Mouse (Mus musculus) right cerebral cortex, adult 18-20 months (tissue): ENCODE data around the gene Ghr.

Experiments used
- DNase-seq: peaks from one replicate; pipeline ENCODE4 v3.0.0; 2022; ENCODE audit warnings: mixed read lengths

Ghr gene

DNA sequence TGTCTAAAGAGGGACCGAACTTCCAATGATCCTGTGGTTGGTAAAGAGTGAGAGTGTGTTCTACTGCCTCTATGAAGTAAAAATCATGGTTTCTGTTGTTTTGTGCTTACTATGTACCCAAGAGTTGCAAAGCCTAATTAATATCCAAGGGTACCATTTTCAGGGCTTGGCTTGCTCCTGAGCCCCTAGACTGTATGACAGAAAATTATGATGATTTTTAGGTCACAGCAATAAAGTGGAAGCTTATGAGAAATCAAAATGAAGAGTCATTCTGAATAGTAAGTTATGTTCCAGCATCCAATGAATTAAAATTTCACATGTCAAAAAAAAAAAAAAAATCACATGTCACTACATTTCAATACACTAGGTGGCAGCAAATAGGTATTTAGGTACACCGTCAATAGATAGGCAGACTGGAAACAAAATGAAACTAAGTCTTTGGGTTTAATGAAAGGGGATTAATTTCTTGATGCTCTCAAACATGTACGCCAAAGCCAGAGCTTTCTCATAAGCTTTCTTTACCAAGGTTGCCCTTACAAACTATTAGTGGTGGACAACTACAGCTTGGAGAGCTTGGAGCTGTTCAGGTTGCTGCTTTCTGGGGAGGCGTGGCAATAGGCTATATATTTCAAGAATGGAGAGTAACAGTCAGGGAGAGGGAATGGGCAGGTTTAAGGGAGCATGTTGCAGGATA lies 227.1 kb downstream of the Ghr start:
- no peak for DNase-seq

- no peak for DNase-seq
These were observed 229.6 kb downstream of the Ghr start for GRCm38 (mm10) chr15:3353696-3354095.

DNA sequence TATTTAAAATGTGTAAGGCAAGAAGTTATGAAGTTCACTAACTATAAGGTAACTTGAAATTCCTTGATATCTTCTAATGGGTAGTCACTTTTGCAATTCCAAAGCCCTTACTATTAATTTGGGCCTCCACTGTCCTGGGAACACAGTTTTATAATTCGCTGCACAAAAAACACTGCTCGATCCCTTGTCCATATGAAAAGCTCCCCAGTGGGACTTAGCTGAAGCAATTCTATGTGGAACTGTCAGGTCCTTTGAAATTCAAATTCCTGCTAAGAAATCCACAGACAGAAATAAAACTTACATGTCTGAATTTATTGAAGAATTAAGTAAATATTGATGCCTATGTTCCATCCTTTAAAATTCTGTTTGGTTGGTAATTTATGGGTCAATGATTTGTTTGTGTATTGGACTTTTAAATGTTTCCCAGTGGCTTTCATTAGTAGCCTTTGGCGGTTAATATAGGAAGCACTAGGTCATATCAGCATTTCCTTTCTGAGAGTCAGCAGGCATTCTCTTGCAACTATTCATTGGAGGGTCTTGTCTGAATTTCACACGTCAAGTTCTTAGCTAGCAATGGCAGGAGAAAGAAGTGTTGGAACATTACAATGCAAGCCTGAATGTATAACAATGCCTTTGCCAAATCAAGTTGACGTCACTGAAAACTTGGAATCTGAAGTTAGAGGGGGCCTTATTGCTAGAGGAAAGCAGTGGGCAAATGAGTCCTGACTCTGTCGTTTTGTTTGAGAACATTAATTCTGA lies 233.8 kb downstream of the Ghr start:
- no peak for DNase-seq

- no peak for DNase-seq
These were observed 236.6 kb downstream of the Ghr start for GRCm38 (mm10) chr15:3346682-3347081.

- DNase-seq: peak; percentile 67
These were observed 238.7 kb downstream of the Ghr start for GRCm38 (mm10) chr15:3344555-3344954.

DNA sequence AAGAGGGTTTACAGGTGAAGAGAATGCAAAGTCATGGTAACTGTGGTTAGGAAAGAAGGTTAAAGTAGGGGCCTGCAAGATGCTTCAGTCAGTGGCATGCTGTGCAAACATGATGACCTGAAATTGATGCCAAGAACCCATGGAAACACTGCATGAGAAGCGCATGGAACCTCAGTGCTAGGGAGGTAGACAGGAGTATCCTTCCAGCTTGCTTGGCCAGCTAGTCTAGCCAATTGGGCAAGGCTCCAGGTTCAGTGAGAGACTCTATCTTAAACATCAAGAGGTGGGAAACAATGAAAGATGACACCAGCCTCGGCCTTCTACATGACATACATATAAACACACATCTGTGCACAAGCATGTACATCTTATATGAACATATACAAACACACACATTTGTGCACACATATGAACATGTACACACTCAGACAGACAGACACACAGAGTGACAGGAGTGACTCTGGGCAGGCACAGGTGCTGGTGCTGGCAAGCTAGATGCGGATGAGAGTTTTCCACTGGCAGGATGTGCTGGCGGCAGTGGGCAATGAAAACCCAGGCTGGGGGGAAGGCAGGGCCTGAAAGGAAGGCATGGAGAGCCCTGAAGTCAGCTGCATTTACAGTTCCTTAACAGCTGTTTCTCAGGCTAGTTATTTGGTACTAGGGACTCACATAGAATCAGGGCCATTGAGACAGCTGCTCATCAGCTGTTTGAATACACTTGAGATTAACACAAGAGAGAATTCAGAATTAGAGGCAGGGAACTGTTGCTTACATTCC lies 241.3 kb downstream of the Ghr start:
- no peak for DNase-seq

- DNase-seq: no peak
These were observed 243.4 kb downstream of the Ghr start for GRCm38 (mm10) chr15:3339847-3340246.

DNA sequence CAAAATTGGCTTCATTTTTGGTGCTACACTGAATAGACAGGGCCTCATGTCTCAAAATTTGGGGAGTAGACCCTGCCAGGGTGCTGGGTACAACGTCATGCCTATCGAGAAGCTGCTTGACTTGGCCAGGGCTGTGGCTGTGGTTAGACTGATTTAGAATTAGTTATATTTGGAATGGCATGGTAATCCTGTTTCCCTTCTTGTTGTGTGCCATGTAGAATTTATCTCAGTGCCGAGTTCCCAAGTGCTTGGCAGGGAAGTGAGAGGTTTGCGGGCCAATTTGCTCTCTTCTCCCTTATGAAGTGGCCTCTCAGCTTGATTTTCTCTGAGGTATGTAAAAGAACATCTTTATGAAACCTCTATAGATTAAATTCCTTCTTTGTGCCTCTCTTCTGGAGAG lies 250.8 kb downstream of the Ghr start:
- no peak for DNase-seq

DNA sequence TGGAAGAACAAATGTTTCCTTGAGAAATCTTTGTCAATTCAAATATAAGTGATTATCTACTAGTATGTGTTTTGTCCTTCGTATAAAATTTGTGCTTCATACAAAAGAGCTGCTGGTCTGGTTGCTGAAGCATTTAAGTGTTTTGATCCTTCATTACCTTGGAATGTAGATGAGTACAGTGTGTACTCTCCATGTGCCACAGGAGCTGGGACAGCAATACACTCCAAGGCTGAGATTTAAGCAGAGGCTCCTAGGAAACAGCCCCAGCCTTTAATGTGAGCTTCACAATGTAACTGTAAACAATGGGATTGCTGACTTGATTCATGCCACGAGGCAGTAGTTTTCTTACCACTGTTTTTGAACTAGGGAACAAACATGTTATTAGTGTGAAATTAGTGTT lies 251.5 kb downstream of the Ghr start:
- no peak for DNase-seq

DNA sequence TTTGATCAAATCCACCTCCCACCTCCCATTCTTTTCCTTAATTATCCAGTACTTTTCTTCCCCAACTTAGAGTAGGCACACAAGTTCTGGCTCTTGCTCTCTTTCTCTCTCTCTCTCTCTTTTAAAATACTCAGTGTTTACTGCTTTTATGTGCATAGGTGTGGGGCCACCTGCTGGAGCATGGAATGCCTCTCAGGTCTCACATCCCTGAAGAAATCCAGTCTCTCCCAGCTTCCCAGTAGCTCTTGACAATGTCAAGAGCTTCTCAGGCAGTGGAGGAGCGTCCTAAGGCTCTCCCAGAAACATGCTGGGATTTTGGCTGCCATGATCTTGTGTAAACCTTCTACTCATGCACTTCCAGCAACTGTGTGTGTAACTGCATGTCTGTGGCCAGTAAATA lies 253.0 kb downstream of the Ghr start:
- DNase-seq: no peak

DNA sequence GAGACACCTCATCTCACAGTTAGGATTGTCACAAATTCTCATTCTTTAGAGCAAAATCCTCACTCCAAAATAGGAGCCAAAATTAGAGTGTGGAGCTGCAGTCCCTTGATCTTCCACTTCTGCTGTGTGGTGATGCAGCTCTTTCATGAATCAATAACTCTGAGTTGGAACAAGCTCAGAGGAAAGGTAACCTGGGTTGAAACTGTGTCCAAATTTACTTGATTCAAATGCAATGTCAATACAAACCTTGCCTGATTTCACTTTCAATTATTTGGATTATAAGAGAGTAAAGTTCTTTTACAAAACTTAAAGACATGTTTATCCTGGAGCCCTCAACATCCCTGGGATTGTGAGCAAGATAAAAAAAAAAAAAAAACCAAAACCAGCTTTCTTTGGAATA lies 260.3 kb downstream of the Ghr start:
- DNase-seq: no peak

- no peak for DNase-seq
These were observed 263.4 kb downstream of the Ghr start for GRCm38 (mm10) chr15:3319929-3320328.

- DNase-seq: no peak
These were observed 266.7 kb downstream of the Ghr start for GRCm38 (mm10) chr15:3316617-3317016.

GRCm38 (mm10) chr15:3312937-3313336 lies 270.4 kb downstream of the Ghr start:
- DNase-seq: peak; percentile 37

DNA sequence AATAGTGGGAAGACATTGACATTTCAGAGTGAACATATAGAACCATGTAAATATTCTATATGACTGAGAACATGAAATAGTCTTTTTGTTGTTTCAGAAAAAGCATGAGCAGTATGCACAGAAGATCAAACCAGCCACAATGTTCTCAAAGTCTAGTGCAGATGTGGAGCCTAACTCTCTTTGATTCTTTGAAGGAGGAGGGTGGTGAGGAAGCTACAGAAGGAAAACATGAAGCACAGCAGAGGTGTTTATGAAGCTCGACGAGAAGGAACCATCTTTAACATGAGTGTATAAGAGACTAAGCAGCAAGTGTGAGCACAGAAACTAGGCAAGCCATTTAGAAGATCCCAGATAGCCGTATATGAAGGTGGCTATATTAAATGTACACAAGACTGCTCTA lies 273.4 kb downstream of the Ghr start:
- DNase-seq: no peak

DNA sequence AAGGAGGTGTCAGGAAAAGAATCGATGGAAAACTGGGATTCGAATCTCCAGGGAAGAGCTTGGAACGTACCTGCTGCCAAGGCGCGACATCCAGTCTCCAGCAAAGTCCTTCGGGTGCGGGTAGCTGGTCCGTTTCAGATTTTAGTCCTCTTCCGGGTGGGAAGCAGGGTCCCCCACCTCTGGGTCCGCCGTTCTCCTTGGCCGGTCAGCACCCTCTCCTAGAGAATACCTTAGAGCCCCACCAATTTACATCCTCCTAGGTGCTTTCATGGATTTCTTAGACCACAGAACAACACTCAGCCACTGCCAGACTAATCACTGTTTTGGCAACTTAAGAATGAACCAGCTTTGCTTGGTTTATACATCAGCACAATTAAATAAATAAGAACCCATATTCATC lies 279.9 kb downstream of the Ghr start, which contains the start of gene Ccdc152:
Ccdc152 (minus strand) TSS at position 101 of the 400 bp plus-strand sequence.
- no peak for DNase-seq

DNA sequence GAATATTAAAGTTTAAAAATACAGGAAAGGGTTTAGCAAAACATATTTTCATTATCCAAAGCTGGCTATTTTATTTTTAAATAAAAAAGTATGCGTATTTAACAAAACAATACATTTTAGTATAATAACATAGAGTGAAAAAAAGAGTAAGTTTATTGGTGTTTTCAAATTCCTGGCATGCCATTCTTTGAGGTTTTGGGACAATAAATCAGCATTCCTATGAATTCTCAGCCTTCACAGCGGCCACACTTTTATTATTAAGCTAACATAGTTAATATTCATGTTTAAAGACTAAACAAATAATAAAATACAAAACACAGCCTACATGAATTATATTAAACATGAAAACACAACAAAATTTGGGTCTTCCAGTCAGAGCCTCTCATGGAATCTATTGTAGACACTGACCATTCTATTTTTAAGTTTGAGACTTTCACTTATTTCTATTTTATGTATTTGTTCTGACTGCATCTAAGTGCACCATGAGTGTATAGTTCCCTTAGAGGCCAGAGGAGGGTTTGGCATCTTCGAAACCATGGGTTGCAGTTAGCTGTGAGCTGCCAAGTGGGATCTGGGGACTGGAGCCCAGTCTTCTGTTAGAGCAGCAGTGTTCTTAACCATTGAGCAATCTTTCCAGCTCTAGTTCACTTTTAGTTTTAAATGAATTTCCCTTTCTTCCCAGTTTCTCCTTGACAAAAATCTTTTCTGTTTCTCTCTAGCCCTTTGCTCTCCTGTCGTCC lies 282.8 kb downstream of the Ghr start:
- no peak for DNase-seq

- DNase-seq: no peak
These were observed 285.7 kb downstream of the Ghr start for GRCm38 (mm10) chr15:3297615-3298014.

DNA sequence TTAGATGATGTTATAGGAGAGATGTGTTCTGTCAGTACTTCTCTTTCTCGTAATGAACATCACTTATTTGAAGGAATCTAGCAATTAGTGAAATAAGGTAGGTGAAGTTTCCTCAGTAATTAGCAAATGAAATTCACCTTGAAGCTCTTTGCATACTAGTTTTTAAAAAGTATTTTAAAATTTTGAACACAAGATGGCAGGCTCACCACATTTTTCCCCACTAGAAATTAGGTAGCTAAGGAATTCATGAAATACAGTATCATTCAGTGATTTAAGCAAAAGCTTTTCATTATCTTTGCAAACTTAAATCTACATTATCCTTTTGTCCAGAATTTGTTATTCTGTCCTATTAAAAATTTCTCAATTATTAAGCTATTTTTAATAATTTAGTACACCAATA lies 287.3 kb downstream of the Ghr start:
- no peak for DNase-seq

GRCm38 (mm10) chr15:3293477-3293876 lies 289.8 kb downstream of the Ghr start:
- DNase-seq: no peak

GRCm38 (mm10) chr15:3290435-3290834 lies 292.9 kb downstream of the Ghr start:
- DNase-seq: no peak

DNA sequence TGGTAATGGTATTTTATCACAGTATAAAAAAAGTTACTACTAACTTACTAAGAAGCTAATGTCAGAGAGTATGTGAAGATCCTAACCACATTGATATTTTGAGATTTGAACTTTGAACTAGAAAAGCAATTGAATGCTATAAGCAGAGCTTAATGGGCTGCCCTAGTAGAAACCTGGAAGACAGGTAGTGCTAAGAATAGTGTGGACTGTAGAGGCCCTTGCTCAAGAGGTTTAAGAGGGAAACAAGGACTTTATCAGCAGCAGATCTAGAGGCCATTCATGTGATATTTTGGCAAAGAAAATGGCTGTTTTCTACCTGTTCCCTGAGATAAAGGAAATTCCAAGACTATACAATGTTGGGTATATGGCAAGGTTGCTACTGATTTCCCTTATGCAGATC lies 297.3 kb downstream of the Ghr start:
- DNase-seq: no peak

- DNase-seq: no peak
These were observed 301.6 kb downstream of the Ghr start for GRCm38 (mm10) chr15:3281737-3282136.
